Mouse (Mus musculus): ENCODE data around the gene Clasp1. TPM values are rescaled to one million over a fixed set of nuclear protein-coding genes. Genes with fewer than 3 reads are reported as not detected.

The Clasp1 gene
- polyA plus RNA-seq, 1 experiment from 2014 or later, result 117 TPM

GRCm38 (mm10) chr1:118397866-118398265 is 9.0 kb downstream of the Clasp1 start:
- Histone ChIP-seq H3K4me2 (ENCODE audit: low read length) (no peak overlapping the region), H3K27me3 (ENCODE audit: control insufficient read depth, insufficient read depth, low read length) (no peaks in the 10 kb centered on the region), H3K9ac (ENCODE audit: low read length) (no peak overlapping the region), H3K4me3 (ENCODE audit: control insufficient read depth in 1 of 2, insufficient read depth in 1 of 2, low read depth in 1 of 2, low read length in 2 of 2) (no peak overlapping the region), H3K4me1 (ENCODE audit: control insufficient read depth in 2 of 2, insufficient read depth in 2 of 2, low read length in 2 of 2) (peaks cover 6 to 16% of the 10 kb centered on the region in 2 experiments; a peak in 3 of 4 replicates), H3K9me3 (ENCODE audit: control insufficient read depth, low read length) (no peaks in the 10 kb centered on the region), H3K27ac (replicated peaks in 1 of 2; ENCODE audit: control insufficient read depth in 1 of 2, insufficient read depth in 1 of 2, low read depth in 2 of 2, low read length in 2 of 2) (no peak overlapping the region), H3K36me3 (ENCODE audit: control insufficient read depth, insufficient read depth, low read length) (peaks cover 11% of the 10 kb centered on the region; the same call in 1 of the 2 replicates)
- WGBS, result 93% methylated on average over 9 of the region's 9 CpGs
- no peak for ATAC-seq (ENCODE audit: insufficient number of reproducible peaks, insufficient read depth, low FRiP score, low read depth)

DNA sequence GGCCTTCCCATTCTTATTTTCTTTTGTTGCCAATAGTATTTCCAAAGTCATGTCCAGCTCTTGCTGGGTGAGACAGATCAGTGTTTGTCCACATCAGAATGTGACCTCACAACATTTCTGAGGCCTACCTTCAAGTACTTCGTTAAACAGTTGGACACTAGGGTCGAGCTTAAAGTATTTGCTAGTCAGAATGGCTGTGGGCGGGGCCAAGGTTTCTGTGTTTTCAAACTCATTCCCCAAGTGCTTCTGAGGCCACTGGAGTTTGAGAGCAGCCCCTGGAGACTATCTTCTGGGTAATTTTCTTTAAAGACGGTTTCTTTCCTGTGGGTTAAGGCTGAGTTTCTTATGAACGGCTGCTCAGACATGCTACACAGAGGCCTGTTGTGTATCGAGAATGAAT is 9.7 kb downstream of the Clasp1 start:
- no peak overlapping the region for H3K4me3 ChIP-seq (ENCODE audit: control insufficient read depth in 1 of 2, insufficient read depth in 1 of 2, low read depth in 1 of 2, low read length in 2 of 2)
- H3K27me3 ChIP-seq (ENCODE audit: control insufficient read depth, insufficient read depth, low read length), result no peaks in the 10 kb centered on the region
- 76% methylated on average over 6 of the region's 6 CpGs for WGBS
- peaks cover 11% of the 10 kb centered on the region; the same call in 1 of the 2 replicates for H3K36me3 ChIP-seq (ENCODE audit: control insufficient read depth, insufficient read depth, low read length)
- peaks cover 6 to 21% of the 10 kb centered on the region in 2 experiments; a peak in 3 of 4 replicates for H3K4me1 ChIP-seq (ENCODE audit: control insufficient read depth in 2 of 2, insufficient read depth in 2 of 2, low read length in 2 of 2)
- ATAC-seq (ENCODE audit: insufficient number of reproducible peaks, insufficient read depth, low FRiP score, low read depth), result no peak
- H3K9ac ChIP-seq (ENCODE audit: low read length), result no peak overlapping the region
- H3K4me2 ChIP-seq (ENCODE audit: low read length), result no peak overlapping the region
- H3K27ac ChIP-seq (replicated peaks in 1 of 2; ENCODE audit: control insufficient read depth in 1 of 2, insufficient read depth in 1 of 2, low read depth in 2 of 2, low read length in 2 of 2), result no peak overlapping the region
- H3K9me3 ChIP-seq (ENCODE audit: control insufficient read depth, low read length), result no peaks in the 10 kb centered on the region

DNA sequence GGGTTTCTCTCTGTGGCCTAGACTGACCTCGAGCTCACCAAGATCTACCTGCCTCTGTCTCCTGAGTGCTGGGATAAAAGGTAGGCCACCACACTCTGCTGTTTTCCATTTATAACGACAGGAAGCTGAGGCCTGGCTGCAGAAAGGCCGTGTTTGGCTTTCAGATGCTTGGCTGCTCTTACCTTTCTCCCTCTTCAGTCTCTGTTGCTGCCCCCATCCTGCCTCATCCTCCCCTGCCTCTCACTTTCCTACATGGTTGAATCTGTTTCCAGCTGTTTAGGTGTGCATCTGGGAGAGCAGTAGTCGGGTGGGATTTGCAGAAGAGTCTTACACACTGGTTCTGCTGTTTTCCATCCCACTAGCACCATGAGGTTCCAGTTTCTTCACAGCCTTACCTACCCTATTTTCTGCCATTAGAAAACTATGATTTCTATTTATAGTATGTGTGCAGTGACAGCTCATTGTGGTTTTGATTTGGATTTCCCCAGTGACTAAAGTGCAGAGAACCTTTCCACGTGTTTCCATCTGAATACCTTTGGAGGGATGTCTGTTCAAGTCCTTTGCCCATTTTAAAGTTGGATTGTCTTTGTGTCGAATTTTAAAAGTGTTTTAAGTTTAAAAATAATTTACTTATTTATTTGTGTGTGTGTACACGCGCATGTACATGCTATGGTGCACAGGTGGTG is 10.9 kb downstream of the Clasp1 start:
- H3K4me1 ChIP-seq (ENCODE audit: control insufficient read depth in 2 of 2, insufficient read depth in 2 of 2, low read length in 2 of 2), result peaks cover 7 to 21% of the 10 kb centered on the region in 2 experiments; a peak in 3 of 4 replicates
- ATAC-seq (ENCODE audit: insufficient number of reproducible peaks, insufficient read depth, low FRiP score, low read depth), result no peak
- WGBS, result 63% methylated on average over 8 of the region's 8 CpGs

GRCm38 (mm10) chr1:118401991-118402390 is 13.1 kb downstream of the Clasp1 start:
- no peak overlapping the region for H3K9ac ChIP-seq (ENCODE audit: low read length)
- peaks cover 13 to 36% of the 10 kb centered on the region in 2 experiments for H3K4me1 ChIP-seq (ENCODE audit: control insufficient read depth in 2 of 2, insufficient read depth in 2 of 2, low read length in 2 of 2)
- no peak overlapping the region for H3K27ac ChIP-seq (replicated peaks in 1 of 2; ENCODE audit: control insufficient read depth in 1 of 2, insufficient read depth in 1 of 2, low read depth in 2 of 2, low read length in 2 of 2)
- no peaks in the 10 kb centered on the region for H3K9me3 ChIP-seq (ENCODE audit: control insufficient read depth, low read length)
- H3K4me2 ChIP-seq (ENCODE audit: low read length), result no peak overlapping the region
- H3K4me3 ChIP-seq (ENCODE audit: control insufficient read depth in 1 of 2, insufficient read depth in 1 of 2, low read depth in 1 of 2, low read length in 2 of 2), result no peak overlapping the region
- no peak for ATAC-seq (ENCODE audit: insufficient number of reproducible peaks, insufficient read depth, low FRiP score, low read depth)
- WGBS, result 90% methylated on average over 4 of the region's 4 CpGs
- H3K27me3 ChIP-seq (ENCODE audit: control insufficient read depth, insufficient read depth, low read length), result no peaks in the 10 kb centered on the region
- H3K36me3 ChIP-seq (ENCODE audit: control insufficient read depth, insufficient read depth, low read length), result no peaks in the 10 kb centered on the region; the same call in 1 of the 2 replicates

More for the DNA sequence above, 10.9 kb downstream of the Clasp1 start:
- Histone ChIP-seq H3K27me3 (ENCODE audit: control insufficient read depth, insufficient read depth, low read length) (no peaks in the 10 kb centered on the region), H3K4me2 (ENCODE audit: low read length) (no peak overlapping the region), H3K9ac (ENCODE audit: low read length) (no peak overlapping the region), H3K27ac (replicated peaks in 1 of 2; ENCODE audit: control insufficient read depth in 1 of 2, insufficient read depth in 1 of 2, low read depth in 2 of 2, low read length in 2 of 2) (0 out of 4 replicates have a peak overlapping the region, but pooled peaks of 1 of the 2 experiments have one; percentile 4), H3K4me3 (ENCODE audit: control insufficient read depth in 1 of 2, insufficient read depth in 1 of 2, low read depth in 1 of 2, low read length in 2 of 2) (no peak overlapping the region), H3K9me3 (ENCODE audit: control insufficient read depth, low read length) (no peaks in the 10 kb centered on the region), H3K36me3 (ENCODE audit: control insufficient read depth, insufficient read depth, low read length) (peaks cover 5% of the 10 kb centered on the region; the same call in 1 of the 2 replicates)

DNA sequence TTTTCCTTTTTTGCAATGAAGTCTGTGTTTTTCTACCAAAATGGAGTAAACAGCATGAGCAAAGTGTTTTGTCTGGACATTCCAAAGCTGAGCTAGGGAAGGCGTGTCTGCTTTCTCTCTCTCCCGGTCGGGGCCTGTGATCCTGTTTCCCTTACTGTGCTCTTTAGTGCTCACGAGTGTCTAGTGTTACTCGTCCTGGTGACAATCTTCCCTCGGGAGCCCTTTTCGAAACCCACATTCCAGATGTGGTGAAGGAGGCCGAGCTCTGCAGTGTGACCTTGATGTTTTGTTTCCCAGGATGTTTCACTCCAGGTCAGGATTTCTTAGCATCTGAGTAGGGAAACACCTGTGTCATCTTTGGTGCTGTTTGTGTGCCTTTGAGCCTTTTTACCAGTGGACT is 13.7 kb downstream of the Clasp1 start:
- no peaks in the 10 kb centered on the region; the same call in 1 of the 2 replicates for H3K36me3 ChIP-seq (ENCODE audit: control insufficient read depth, insufficient read depth, low read length)
- H3K27me3 ChIP-seq (ENCODE audit: control insufficient read depth, insufficient read depth, low read length), result no peaks in the 10 kb centered on the region
- peak overlapping the region; percentile 22 to 35; a peak in 3 of 4 replicates for H3K27ac ChIP-seq (replicated peaks in 1 of 2; ENCODE audit: control insufficient read depth in 1 of 2, insufficient read depth in 1 of 2, low read depth in 2 of 2, low read length in 2 of 2)
- H3K4me3 ChIP-seq (ENCODE audit: control insufficient read depth in 1 of 2, insufficient read depth in 1 of 2, low read depth in 1 of 2, low read length in 2 of 2), result no peak overlapping the region
- H3K9me3 ChIP-seq (ENCODE audit: control insufficient read depth, low read length), result no peaks in the 10 kb centered on the region
- no peak overlapping the region for H3K9ac ChIP-seq (ENCODE audit: low read length)
- no peak for ATAC-seq (ENCODE audit: insufficient number of reproducible peaks, insufficient read depth, low FRiP score, low read depth)
- H3K4me2 ChIP-seq (ENCODE audit: low read length), result no peak overlapping the region
- 16% methylated on average over 8 of the region's 8 CpGs for WGBS
- H3K4me1 ChIP-seq (ENCODE audit: control insufficient read depth in 2 of 2, insufficient read depth in 2 of 2, low read length in 2 of 2), result peaks cover 13 to 36% of the 10 kb centered on the region in 2 experiments

DNA sequence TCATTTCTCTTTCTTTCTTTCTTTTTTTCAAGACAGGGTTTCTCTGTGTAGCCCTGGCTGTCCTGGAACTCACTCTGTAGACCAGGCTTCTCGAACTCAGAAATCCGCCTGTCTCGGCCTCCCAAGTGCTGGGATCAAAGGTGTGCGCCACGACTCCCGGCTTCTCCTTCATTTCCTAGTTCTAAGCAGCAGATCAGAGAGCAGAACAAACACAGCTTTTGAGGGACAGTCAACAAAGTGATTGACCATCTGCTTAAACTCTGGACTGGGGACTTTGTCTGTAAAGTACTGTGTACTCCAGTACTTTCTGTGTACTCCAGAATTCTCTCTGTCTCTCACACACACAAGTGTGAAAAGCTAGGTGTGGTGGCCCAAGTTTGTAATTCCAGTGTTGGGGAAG is 14.1 kb downstream of the Clasp1 start:
- H3K27me3 ChIP-seq (ENCODE audit: control insufficient read depth, insufficient read depth, low read length), result no peaks in the 10 kb centered on the region
- no peak for ATAC-seq (ENCODE audit: insufficient number of reproducible peaks, insufficient read depth, low FRiP score, low read depth)
- H3K4me3 ChIP-seq (ENCODE audit: control insufficient read depth in 1 of 2, insufficient read depth in 1 of 2, low read depth in 1 of 2, low read length in 2 of 2), result no peak overlapping the region
- no peaks in the 10 kb centered on the region for H3K9me3 ChIP-seq (ENCODE audit: control insufficient read depth, low read length)
- peak overlapping the region in 1 of 2 experiments; percentile 28; a peak in 2 of 4 replicates for H3K27ac ChIP-seq (replicated peaks in 1 of 2; ENCODE audit: control insufficient read depth in 1 of 2, insufficient read depth in 1 of 2, low read depth in 2 of 2, low read length in 2 of 2)
- no peaks in the 10 kb centered on the region; the same call in 1 of the 2 replicates for H3K36me3 ChIP-seq (ENCODE audit: control insufficient read depth, insufficient read depth, low read length)
- 93% methylated on average over 6 of the region's 6 CpGs for WGBS
- no peak overlapping the region for H3K9ac ChIP-seq (ENCODE audit: low read length)
- H3K4me2 ChIP-seq (ENCODE audit: low read length), result no peak overlapping the region
- H3K4me1 ChIP-seq (ENCODE audit: control insufficient read depth in 2 of 2, insufficient read depth in 2 of 2, low read length in 2 of 2), result peaks cover 13 to 36% of the 10 kb centered on the region in 2 experiments

DNA sequence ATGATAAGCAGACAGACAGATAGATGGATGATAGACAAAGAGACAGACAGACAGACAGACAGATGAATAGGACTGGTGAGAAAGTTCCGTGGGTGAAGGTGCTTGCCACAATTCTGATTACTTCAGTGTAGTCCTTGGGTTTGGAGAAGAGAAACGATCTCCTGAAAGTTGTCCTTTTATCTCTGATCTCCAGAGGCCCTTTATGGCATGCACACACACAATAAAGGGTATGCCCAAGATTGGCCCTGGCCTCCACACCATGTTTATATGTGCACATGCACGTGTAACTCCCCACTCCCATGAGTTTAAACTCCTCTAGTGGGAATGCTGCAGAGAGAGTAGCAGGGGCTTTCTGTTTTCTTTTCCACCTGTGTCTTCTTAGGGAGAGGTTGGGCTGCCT is 14.6 kb downstream of the Clasp1 start:
- WGBS, result 64% methylated on average over 3 of the region's 3 CpGs
- H3K4me1 ChIP-seq (ENCODE audit: control insufficient read depth in 2 of 2, insufficient read depth in 2 of 2, low read length in 2 of 2), result peaks cover 13 to 36% of the 10 kb centered on the region in 2 experiments

More for the DNA sequence above, 14.6 kb downstream of the Clasp1 start:
- Histone ChIP-seq H3K9ac (ENCODE audit: low read length) (no peak overlapping the region), H3K9me3 (ENCODE audit: control insufficient read depth, low read length) (no peaks in the 10 kb centered on the region), H3K4me3 (ENCODE audit: control insufficient read depth in 1 of 2, insufficient read depth in 1 of 2, low read depth in 1 of 2, low read length in 2 of 2) (no peak overlapping the region), H3K27me3 (ENCODE audit: control insufficient read depth, insufficient read depth, low read length) (no peaks in the 10 kb centered on the region), H3K36me3 (ENCODE audit: control insufficient read depth, insufficient read depth, low read length) (no peaks in the 10 kb centered on the region; the same call in 1 of the 2 replicates), H3K27ac (replicated peaks in 1 of 2; ENCODE audit: control insufficient read depth in 1 of 2, insufficient read depth in 1 of 2, low read depth in 2 of 2, low read length in 2 of 2) (0 out of 4 replicates have a peak overlapping the region, but pooled peaks of 1 of the 2 experiments have one; percentile 16), H3K4me2 (ENCODE audit: low read length) (no peak overlapping the region)
- no peak for ATAC-seq (ENCODE audit: insufficient number of reproducible peaks, insufficient read depth, low FRiP score, low read depth)
